Mouse (Mus musculus): ENCODE measurements around the gene 2310061I04Rik. TPM values are rescaled to one million over a fixed set of nuclear protein-coding genes. Genes with fewer than 3 reads are reported as not detected.
"Not testable (repeated sequence)": the region's sequence is repeated elsewhere in the genome, so short reads cannot be mapped to it uniquely, and the experiment has no call there.

2310061I04Rik gene
- total RNA-seq (2021): 10 to 100 TPM; 45.0 to 47.0 TPM

GRCm38 (mm10) chr17:35896781-35897643, at the start of gene 2310061I04Rik:
2310061I04Rik (minus strand) TSS chr17:35897431.
- DNase-seq: peak; percentile 94

GRCm38 (mm10) chr17:35939941-35940340, 42.7 kb upstream of the 2310061I04Rik start:
- no peak for DNase-seq

GRCm38 (mm10) chr17:35939108-35939507, 41.9 kb upstream of the 2310061I04Rik start:
- no peak for DNase-seq

GRCm38 (mm10) chr17:35937700-35938348, 40.6 kb upstream of the 2310061I04Rik start:
- DNase-seq: peak; percentile 44

GRCm38 (mm10) chr17:35935763-35936162, 38.5 kb upstream of the 2310061I04Rik start:
- not testable (repeated sequence) for DNase-seq

GRCm38 (mm10) chr17:35932608-35933007, 35.4 kb upstream of the 2310061I04Rik start:
- no peak for DNase-seq

GRCm38 (mm10) chr17:35930627-35931026, 33.4 kb upstream of the 2310061I04Rik start:
- DNase-seq: no peak

- DNase-seq: no peak
Measured at GRCm38 (mm10) chr17:35929534-35929933, 32.3 kb upstream of the 2310061I04Rik start.

- no peak for DNase-seq
Measured at GRCm38 (mm10) chr17:35927471-35927870, 30.2 kb upstream of the 2310061I04Rik start.

- DNase-seq: no peak
Measured at GRCm38 (mm10) chr17:35923281-35923680, 26.1 kb upstream of the 2310061I04Rik start.

GRCm38 (mm10) chr17:35922566-35922965, 25.3 kb upstream of the 2310061I04Rik start:
- DNase-seq: no peak

GRCm38 (mm10) chr17:35921710-35922109, 24.5 kb upstream of the 2310061I04Rik start:
- no peak for DNase-seq

- DNase-seq: no peak
Measured at GRCm38 (mm10) chr17:35920862-35921562, 23.8 kb upstream of the 2310061I04Rik start.

- no peak for DNase-seq
Measured at GRCm38 (mm10) chr17:35920384-35920783, 23.2 kb upstream of the 2310061I04Rik start.

- no peak for DNase-seq
Measured at GRCm38 (mm10) chr17:35919864-35920301, 22.7 kb upstream of the 2310061I04Rik start.

GRCm38 (mm10) chr17:35919060-35919715, 22.0 kb upstream of the 2310061I04Rik start:
- DNase-seq: peak; percentile 97

- DNase-seq: peak; percentile 61
Measured at GRCm38 (mm10) chr17:35918276-35919059, 21.2 kb upstream of the 2310061I04Rik start.

GRCm38 (mm10) chr17:35917463-35918251, 20.4 kb upstream of the 2310061I04Rik start:
- peak; percentile 60 for DNase-seq

- peak; percentile 46 for DNase-seq
Measured at GRCm38 (mm10) chr17:35917143-35917462, 19.9 kb upstream of the 2310061I04Rik start.

- peak; percentile 99 for DNase-seq
Measured at GRCm38 (mm10) chr17:35916297-35917142, 19.3 kb upstream of the 2310061I04Rik start, which contains the start of the genes Mrps18b and Ppp1r10. Mrps18b (minus strand) TSS chr17:35916389. Ppp1r10 (plus strand) TSS chr17:35916434.
